Mouse (Mus musculus): ENCODE results near the gene Gcm2. TPM values are rescaled to one million over a fixed set of nuclear protein-coding genes. Genes with fewer than 3 reads are reported as not detected.

Gcm2 gene
- total RNA-seq, 2 experiments from 2014 or later: 0.26 TPM; not detected in 1

DNA sequence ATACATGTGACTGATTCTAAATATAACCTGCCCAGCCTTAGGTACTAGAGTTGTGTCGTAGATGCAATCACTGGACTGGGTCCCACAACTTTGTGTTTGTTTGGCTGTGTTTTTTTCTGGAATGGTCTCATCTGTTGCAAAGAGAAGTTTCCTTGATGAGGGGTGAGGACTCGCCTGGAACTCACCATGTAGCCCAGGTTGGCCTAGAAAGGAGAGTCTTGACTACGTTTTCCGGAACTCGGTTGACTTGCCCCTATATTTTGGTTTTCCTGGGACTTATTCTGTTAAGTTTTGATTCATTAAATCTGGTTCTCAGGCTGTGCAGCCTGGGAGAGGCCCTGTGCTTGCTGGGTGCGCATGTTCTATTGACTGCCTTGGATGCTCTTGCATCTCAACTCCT is 30.1 kb downstream of the Gcm2 start:
- no peak for ATAC-seq (ENCODE audit: poor library complexity, severe bottlenecking)

DNA sequence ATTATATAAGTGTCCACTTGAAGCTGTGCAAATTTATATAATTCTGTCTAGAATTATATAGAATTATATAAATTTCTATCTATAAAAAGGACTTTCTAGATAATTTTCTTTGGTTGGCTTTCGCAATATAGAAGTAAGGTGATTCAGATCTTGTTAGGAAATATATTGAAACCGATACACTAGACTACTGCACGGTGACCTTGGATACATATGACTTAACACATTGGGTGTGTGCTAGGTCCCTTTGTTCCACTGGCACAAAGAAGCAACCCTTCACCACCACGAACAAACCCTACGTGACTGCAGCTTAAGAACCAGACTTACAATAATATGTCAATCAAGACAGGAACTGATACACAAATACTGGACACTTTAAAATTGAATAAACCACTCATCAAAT is 31.0 kb downstream of the Gcm2 start:
- ATAC-seq (ENCODE audit: poor library complexity, severe bottlenecking): no peak

DNA sequence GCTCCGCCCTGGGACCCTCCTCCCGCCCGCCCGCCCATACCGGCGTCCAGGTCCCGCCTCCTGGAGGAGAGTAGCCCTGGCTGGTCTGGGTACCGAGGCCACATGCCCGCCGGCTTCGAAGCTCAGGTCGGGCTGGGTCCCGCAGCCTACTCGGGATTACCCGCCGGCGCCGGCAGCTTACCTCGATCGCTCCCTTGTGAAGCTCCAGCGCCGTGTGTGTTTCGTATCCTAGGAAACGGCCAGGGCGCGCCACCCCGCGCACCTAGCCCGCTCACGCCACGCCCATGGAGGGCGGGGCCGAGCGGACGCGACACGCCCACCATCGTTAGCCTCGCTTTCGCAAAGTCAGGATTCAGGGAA is 31.4 kb downstream of the Gcm2 start, which contains the start of gene Mak:
Gene Mak, minus strand, starts transcription at position 286 of the 360 bp plus-strand sequence.
- peak; percentile 74 for ATAC-seq (ENCODE audit: poor library complexity, severe bottlenecking)

DNA sequence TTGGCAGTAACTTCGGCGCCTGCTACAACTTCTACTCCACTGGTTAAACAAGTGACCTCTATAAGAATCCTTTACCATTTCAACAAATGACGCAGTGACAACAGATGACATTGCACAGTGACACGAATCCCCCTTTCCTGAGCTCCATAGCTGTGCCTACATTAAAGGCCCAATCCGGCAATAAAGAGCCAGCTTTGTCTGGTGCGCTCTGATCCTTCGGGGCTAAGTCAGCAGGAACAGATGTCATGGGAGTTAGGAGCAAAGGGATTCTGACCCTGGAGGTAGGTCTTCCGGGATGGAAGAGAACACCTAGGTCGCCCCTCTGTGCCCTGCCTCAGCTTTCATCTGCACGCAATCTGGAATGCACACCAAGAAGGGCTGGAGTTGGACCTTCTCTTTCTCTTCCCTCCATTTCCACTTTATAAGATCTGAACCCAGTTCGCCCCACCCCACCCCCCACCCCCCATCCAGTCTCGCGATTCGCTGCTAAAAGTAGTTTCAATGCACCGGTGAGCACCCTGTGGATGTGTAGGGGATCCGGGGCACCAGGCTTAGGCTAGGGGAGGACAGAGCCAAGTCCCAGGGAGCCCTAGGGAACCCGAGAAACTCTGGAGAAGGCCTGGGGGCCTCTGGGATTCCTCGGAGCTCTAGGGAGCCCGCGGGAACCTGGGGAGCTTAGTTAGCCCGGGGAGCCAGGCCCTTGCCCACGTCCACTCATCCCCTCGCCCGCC is 32.0 kb downstream of the Gcm2 start:
- ATAC-seq (ENCODE audit: poor library complexity, severe bottlenecking): no peak

DNA sequence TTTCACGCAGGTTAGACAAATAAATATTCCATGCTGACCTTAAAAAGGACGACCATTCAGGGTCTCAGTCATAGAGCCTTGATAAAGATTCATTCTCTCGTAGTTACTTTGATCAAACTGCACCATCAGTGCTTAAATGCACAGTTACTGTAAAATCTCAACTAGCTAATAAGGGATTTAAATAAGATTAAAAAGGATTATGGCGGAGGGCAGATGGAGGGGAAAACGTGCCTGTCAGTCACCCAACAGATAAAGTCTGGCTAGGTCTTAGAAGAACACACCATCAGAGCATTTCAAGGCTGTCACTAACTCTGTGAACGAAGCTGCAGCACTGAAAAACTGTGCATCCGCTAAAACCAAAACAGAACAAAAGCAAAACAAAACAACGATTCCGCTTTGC is 32.9 kb downstream of the Gcm2 start:
- ATAC-seq (ENCODE audit: poor library complexity, severe bottlenecking): no peak

DNA sequence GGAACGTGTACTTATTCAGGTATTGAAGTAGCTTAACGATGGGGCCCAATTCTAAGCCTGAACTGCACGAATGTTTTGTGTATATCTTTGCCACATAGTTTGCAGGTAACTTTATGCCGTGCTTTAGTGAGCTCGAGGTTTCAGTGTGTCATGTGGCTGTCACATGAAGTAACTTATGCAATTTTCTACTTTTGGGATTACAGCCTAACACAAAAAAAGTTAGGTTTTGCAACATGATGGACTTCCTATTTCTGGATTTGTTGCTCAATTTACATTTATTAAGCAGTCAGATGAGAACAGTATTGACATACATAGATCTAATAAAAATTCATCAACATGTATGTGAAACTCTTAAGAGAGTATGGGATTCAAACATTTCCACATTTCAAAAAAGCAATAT is 37.0 kb downstream of the Gcm2 start:
- peak; percentile 73 for ATAC-seq (ENCODE audit: poor library complexity, severe bottlenecking)

DNA sequence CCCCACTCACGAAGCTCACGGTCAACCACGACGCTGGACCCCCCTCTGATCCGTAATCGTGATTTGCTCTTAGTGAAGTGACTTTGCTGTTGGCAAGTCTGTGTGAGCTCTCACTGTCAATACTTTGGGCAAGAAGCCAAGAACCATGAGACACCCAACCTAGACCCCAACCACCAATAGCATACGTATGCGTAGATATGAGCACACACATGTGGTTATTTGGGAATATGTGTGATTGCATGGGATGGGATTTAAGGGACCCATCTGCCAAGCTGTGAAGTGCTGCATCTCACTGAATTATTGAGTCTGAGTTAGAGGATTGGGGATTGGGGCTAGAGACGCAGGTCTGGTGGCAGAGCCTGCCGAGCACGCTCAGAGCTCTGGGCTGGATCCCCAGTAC is 39.2 kb downstream of the Gcm2 start:
- no peak for ATAC-seq (ENCODE audit: poor library complexity, severe bottlenecking)

DNA sequence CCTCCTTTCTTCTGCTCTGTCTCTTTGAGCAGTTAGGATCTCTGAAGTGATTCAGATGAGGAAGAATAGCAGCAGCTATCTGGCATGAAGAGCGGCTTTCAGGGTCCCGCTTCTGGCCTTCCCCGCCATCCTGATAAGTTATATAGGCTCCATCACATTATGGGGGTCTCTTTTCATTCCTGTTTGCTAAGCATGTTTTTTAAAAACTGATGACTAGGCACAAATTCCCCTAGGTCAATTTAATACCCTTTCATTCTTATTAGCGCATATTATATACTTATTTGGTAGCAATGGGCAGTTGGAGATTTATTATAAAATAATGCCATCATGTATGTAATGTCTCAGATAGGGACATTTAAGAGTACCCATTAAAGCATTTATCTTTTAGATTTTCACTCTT is 43.2 kb downstream of the Gcm2 start:
- no peak for ATAC-seq (ENCODE audit: poor library complexity, severe bottlenecking)

DNA sequence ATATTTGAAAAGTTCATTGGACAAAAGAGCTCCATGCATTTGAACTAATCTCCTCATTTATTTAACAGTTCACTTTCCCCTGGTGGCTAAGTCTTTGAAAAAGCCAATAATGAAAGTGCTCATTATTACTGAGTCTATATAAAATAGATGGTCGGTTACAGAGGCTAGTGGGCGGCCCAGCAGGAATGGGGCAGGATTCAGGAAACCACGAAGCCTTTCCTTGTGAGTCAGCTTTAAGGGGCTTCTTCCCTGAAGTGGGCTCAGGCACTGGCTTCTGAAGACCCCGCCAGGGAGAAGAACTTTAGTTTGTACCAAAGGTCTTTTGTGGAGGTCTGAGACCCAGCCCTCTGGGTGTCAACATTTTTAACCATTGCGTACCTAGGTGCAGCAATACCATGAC is 58.9 kb downstream of the Gcm2 start:
- no peak for ATAC-seq (ENCODE audit: poor library complexity, severe bottlenecking)

Other genes starting within 250 kb of the Gcm2 start
- 50.2 and 50.7 TPM in 2 replicates for gene Pak1ip1, start 110.0 kb downstream of the Gcm2 start, total RNA-seq (2015)
- 73.0 and 80.1 TPM in 2 replicates for gene Pak1ip1, start 110.0 kb downstream of the Gcm2 start, total RNA-seq (2017)
- 208 and 221 TPM in 2 replicates for gene Tmem14c, start 94.7 kb downstream of the Gcm2 start, total RNA-seq (2015)
- gene Tmem14c, start 94.7 kb downstream of the Gcm2 start, total RNA-seq (2017): 112 and 125 TPM in 2 replicates
- gene Mak, start 31.3 kb downstream of the Gcm2 start, total RNA-seq (2015): 0.23 and 0.27 TPM in 2 replicates
- 0.22 and 0.41 TPM in 2 replicates for gene Mak, start 31.3 kb downstream of the Gcm2 start, total RNA-seq (2017)
- not detected in 2 replicates for gene Sycp2l, start 3.3 kb upstream of the Gcm2 start, total RNA-seq (2015)
- gene Sycp2l, start 3.3 kb upstream of the Gcm2 start, total RNA-seq (2017): not detected in 2 replicates
- gene Elovl2, start 109.4 kb upstream of the Gcm2 start, total RNA-seq (2015): not detected in 2 replicates
- not detected in 2 replicates for gene Elovl2, start 109.4 kb upstream of the Gcm2 start, total RNA-seq (2017)
- gene Smim13, start 138.8 kb upstream of the Gcm2 start, total RNA-seq (2015): 8.8 and 12.4 TPM in 2 replicates
- 8.5 and 9.9 TPM in 2 replicates for gene Smim13, start 138.8 kb upstream of the Gcm2 start, total RNA-seq (2017)
- not detected in 2 replicates for gene Gm17364, start 162.9 kb upstream of the Gcm2 start, total RNA-seq (2015)
- not detected in 2 replicates for gene Gm17364, start 162.9 kb upstream of the Gcm2 start, total RNA-seq (2017)

All from megakaryocyte, adult 5-6 weeks (primary cell).